In genomic region chr10:80656130-80656862, GRCm38 (mm10) we compare ENCODE assay signal across 8 mouse cellular contexts. TPM values are rescaled to one million over a fixed set of nuclear protein-coding genes. Genes with fewer than 3 reads are reported as not detected.
DNase-seq lines count a peak whose midpoint lies in the region; ATAC-seq and TF ChIP-seq lines count a peak whose summit lies in the region.

No protein-coding gene starts in this region.

- no peak for TF ChIP-seq CTCF in Patski (IDR thresholded peaks at IDR 0.05)

- POLR2A ChIA-PET in Patski (lab: Charles Lee) = no interaction called here

- H3K4me2 ChIP-seq in hindbrain, embryonic 14.5 days (replicated peaks) = peak overlapping the region; percentile 72

- peak overlapping the region; percentile 94 for H3K27ac ChIP-seq in hindbrain, embryonic 14.5 days

- peak; percentile 55 for ATAC-seq in Patski
- ATAC-seq in hindbrain, embryonic 14.5 days (ENCODE audit: low FRiP score) = peak; percentile 90

- in situ Hi-C loops in Patski (cut with MboI; ENCODE audit: low pct_unique_long_range_greater_than_20kb) = no loop called here

- WGBS in hindbrain, embryonic 14.5 days = 1% methylated on average over 67 of the region's 72 CpGs

- peak overlapping the region; percentile 94 for H3K9ac ChIP-seq in hindbrain, embryonic 14.5 days

- CTCF ChIA-PET in Patski (lab: Charles Lee) = no interaction called here

- peaks cover 25% of the 10 kb centered on the region for H3K4me1 ChIP-seq in hindbrain, embryonic 14.5 days (replicated peaks; ENCODE audit: control insufficient read depth, insufficient read depth, low read length)

- H3K4me3 ChIP-seq in hindbrain, embryonic 14.5 days (replicated peaks; ENCODE audit: low read length) = peak overlapping the region; percentile 83

- H3K27me3 ChIP-seq in Patski = no peaks in the 10 kb centered on the region
- no peaks in the 10 kb centered on the region for H3K27me3 ChIP-seq in hindbrain, embryonic 14.5 days (ENCODE audit: control insufficient read depth, insufficient read depth, low read length)

- H3K36me3 ChIP-seq in hindbrain, embryonic 14.5 days (replicated peaks; ENCODE audit: control insufficient read depth, insufficient read depth) = no peaks in the 10 kb centered on the region; the same call in 1 of the 2 replicates

- DNase-seq in Patski (ENCODE audit: low read depth, low spot score) = no peak
- DNase-seq in cerebellum, postnatal 14 days = peak; percentile 99 to 100
- peak; percentile 90 to 91 for DNase-seq in frontal cortex, postnatal 14 days (ENCODE audit: low spot score in 2 of 2)
- peak; percentile 98 for DNase-seq in hindbrain, embryonic 14.5 days (ENCODE audit: low spot score)
- DNase-seq in layer of hippocampus, postnatal 36 days = peak; percentile 90 to 93
- DNase-seq in lung, postnatal 36 days = peak; percentile 98
- peak; percentile 99 for DNase-seq in retina, postnatal 1 day
- peak; percentile 92 to 96 for DNase-seq in urinary bladder, adult 18-20 months (ENCODE audit: low spot score in 2 of 2)

- H3K9me3 ChIP-seq in hindbrain, embryonic 14.5 days (ENCODE audit: control insufficient read depth, low read length) = no peaks in the 10 kb centered on the region

RNA-seq across cellular contexts. Expression of gene Btbd2, which starts 0.6 kb away (rescaled TPM):
- 70.4 TPM for polyA plus RNA-seq in Patski (2021)
- polyA plus RNA-seq in hindbrain, embryonic 14.5 days (2014; fragmentation: Nextera tagmentation; extraction: Ambion mirVana) = 83.2 and 83.7 TPM in 2 replicates
- 100 to 1,000 TPM; 102 to 106 TPM for total RNA-seq in layer of hippocampus, postnatal 36 days (2021)

RNA-seq across cellular contexts. Expression of gene Mknk2, which starts 21.6 kb away (rescaled TPM):
- polyA plus RNA-seq in Patski (2021) = 124 TPM
- 53.8 and 60.2 TPM in 2 replicates for polyA plus RNA-seq in hindbrain, embryonic 14.5 days (2014; fragmentation: Nextera tagmentation; extraction: Ambion mirVana)
- total RNA-seq in layer of hippocampus, postnatal 36 days (2021) = 10 to 100 TPM; 44.7 to 52.3 TPM

RNA-seq across cellular contexts. Expression of gene Csnk1g2, which starts 33.7 kb away (rescaled TPM):
- polyA plus RNA-seq in Patski (2021) = 164 TPM
- 65.4 and 76.4 TPM in 2 replicates for polyA plus RNA-seq in hindbrain, embryonic 14.5 days (2014; fragmentation: Nextera tagmentation; extraction: Ambion mirVana)
- total RNA-seq in layer of hippocampus, postnatal 36 days (2021) = 100 to 1,000 TPM; 216 to 241 TPM

RNA-seq across cellular contexts. Expression of gene Mob3a, which starts 45.5 kb away (rescaled TPM):
- polyA plus RNA-seq in Patski (2021) = 15.9 TPM
- 45.3 and 47.1 TPM in 2 replicates for polyA plus RNA-seq in hindbrain, embryonic 14.5 days (2014; fragmentation: Nextera tagmentation; extraction: Ambion mirVana)
- total RNA-seq in layer of hippocampus, postnatal 36 days (2021) = 10 to 100 TPM; 16.0 to 16.1 TPM

RNA-seq across cellular contexts. Expression of gene Izumo4, which starts 45.7 kb away (rescaled TPM):
- 12.0 TPM for polyA plus RNA-seq in Patski (2021)
- 20.0 and 20.4 TPM in 2 replicates for polyA plus RNA-seq in hindbrain, embryonic 14.5 days (2014; fragmentation: Nextera tagmentation; extraction: Ambion mirVana)
- total RNA-seq in layer of hippocampus, postnatal 36 days (2021) = 10 to 100 TPM; 49.7 to 57.0 TPM
